Mouse (Mus musculus): Measurements from ENCODE around the gene Cnmd.
A peak's percentile ranks its signal among the peaks of the same experiment; 100 is the strongest.

Cnmd gene

GRCm38 (mm10) chr14:79645378-79645777 is 16.6 kb downstream of the Cnmd start:
- no peak for DNase-seq (ENCODE audit: low read depth, low spot score)

DNA sequence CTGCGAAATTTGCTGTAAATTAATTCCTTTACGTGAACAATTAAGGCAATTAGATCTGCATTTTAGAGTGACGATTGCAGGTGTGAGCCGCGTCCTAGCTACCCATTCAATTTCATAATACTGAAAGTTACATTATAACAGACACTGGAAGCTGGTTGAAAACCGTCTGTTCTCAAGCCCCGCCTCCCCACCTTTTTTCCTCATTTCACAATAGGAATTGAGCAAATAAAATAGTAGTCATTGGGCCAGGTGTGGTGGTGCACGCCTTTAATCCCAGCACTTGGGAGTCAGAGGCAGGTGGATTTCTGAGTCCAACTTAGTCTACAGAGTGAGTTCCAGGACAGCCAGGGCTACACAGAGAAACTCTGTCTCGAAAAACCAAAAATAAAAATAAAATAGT is 19.9 kb downstream of the Cnmd start:
- DNase-seq (ENCODE audit: low read depth, low spot score), result no peak

GRCm38 (mm10) chr14:79636814-79637213 is 25.2 kb downstream of the Cnmd start:
- DNase-seq (ENCODE audit: low read depth, low spot score), result no peak

GRCm38 (mm10) chr14:79633196-79633595 is 28.8 kb downstream of the Cnmd start:
- no peak for DNase-seq (ENCODE audit: low read depth, low spot score)

GRCm38 (mm10) chr14:79632330-79632729 is 29.6 kb downstream of the Cnmd start:
- DNase-seq (ENCODE audit: low read depth, low spot score), result no peak

GRCm38 (mm10) chr14:79621143-79621542 is 40.8 kb downstream of the Cnmd start:
- no peak for DNase-seq (ENCODE audit: low read depth, low spot score)

DNA sequence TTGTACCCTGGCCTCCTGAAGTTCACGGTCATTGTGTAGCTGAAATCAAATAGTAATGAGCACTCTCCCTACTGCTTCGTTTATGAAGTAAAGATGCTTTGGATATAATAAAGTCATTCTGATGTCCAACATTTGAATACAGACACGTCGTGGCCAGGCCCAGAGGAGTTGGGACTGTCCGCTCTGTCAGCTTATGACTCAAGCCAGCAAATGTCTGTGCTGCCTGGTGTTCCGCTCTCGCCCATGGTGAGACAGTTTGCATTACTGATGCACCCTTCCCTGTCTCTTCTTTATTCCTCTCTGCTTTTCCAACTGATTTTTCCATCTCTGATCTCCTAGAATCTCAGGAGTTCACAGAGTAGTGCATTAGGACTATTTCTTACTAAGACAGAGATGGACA is 42.2 kb downstream of the Cnmd start:
- no peak for DNase-seq (ENCODE audit: low read depth, low spot score)

DNA sequence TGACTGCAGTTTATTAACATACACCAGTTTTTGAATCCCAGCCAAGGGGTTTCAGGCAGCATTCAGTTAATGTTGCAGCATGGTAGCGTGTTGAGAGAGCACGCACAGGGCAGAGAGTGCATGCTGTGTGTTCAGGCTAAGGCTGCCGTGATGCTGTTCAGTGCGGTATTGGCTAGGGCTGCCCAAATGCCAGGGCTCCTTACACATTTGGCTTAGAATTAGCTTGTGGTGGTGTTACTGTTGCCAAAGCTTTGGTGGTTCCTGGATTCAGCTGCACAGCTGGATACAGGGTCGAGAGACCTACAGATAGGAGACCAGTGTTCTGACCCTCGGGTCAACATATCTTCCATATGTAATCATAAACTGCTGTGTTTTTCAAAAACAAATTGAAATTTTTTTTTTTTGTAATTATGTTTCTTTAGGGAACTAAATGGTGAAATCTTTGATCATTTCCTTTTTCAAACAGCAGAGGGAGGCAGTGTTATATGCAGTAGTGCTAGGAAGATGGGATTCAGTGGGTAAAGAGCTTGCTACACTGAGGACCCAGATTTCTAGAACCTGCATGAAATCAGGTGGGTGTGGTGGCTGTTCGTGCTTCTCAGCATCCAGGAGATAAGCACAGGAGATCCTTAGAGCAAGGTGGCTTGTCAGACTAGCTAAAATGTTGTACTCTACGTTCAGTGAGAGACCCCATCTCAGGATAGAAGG is 44.7 kb downstream of the Cnmd start:
- DNase-seq (ENCODE audit: low read depth, low spot score), result peak; percentile 33

GRCm38 (mm10) chr14:79608286-79608685 is 53.7 kb downstream of the Cnmd start:
- DNase-seq (ENCODE audit: low read depth, low spot score), result no peak

- no peak for DNase-seq (ENCODE audit: low read depth, low spot score)
Measured at GRCm38 (mm10) chr14:79607352-79607751, 54.6 kb downstream of the Cnmd start.

GRCm38 (mm10) chr14:79606867-79607266 is 55.1 kb downstream of the Cnmd start:
- DNase-seq (ENCODE audit: low read depth, low spot score), result no peak

DNA sequence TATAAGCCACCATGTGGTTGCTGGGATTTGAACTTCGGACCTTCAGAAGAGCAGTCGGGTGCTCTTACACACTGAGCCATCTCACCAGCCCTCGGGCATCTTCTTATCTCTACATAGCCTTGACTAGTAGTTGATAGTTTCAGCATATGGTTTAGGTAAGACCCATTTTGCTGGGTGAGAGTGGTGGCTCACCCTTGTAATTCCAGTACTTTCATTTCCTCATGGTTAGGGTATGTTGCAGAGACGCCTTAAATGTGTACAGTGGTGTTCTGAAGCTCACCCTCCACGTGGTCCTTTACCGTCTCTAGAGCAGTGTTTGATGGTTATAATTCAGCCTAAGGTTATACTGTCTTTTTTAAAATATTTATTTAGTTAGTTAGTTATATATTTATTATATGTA is 55.6 kb downstream of the Cnmd start:
- DNase-seq (ENCODE audit: low read depth, low spot score), result no peak

- DNase-seq (ENCODE audit: low read depth, low spot score), result no peak
Measured at GRCm38 (mm10) chr14:79605881-79606280, 56.1 kb downstream of the Cnmd start.

- DNase-seq (ENCODE audit: low read depth, low spot score), result no peak
Measured at GRCm38 (mm10) chr14:79596602-79597001, 65.4 kb downstream of the Cnmd start.

DNA sequence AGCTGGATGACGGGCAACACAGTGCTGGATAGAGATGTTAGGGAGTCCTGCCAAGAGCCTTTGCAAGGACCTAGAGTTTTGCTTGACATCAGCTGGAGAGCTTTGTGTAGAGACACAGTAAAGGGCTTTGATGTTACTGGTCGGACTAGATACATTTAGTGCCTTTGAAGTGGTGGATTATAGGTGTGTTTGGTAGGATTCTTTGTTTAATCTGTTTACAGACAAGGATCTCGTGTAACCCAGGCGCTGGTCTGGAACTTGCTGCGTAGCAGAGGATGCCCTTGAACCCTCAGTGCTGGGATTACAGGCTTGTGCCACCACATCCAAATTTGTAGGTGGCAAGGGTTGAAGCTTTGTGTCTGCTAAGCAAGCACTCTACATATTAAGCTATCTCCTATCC is 67.9 kb downstream of the Cnmd start:
- DNase-seq (ENCODE audit: low read depth, low spot score), result peak; percentile 11

- DNase-seq (ENCODE audit: low read depth, low spot score), result no peak
Measured at GRCm38 (mm10) chr14:79591611-79592010, 70.4 kb downstream of the Cnmd start.

DNA sequence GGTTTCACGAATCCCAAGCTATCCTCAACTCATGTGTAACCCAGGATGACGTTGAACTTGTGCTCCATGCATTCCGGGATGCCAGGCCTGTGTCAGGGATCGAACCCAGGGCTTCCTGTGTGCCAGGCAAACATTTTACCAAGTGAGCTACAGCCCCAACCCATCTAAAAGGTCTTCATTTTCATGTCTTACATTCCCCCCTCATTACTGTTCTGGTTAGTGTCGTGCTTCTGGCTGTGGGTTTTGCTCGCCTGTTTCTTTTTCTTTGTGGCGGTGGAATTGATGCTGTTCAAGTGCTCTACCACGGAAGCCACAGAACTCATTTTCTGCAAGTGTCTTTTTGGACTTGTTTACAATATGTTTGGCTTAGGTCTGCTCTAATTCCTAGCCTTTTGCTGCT is 71.1 kb downstream of the Cnmd start:
- DNase-seq (ENCODE audit: low read depth, low spot score), result no peak

GRCm38 (mm10) chr14:79589401-79589800 is 72.6 kb downstream of the Cnmd start:
- no peak for DNase-seq (ENCODE audit: low read depth, low spot score)

DNA sequence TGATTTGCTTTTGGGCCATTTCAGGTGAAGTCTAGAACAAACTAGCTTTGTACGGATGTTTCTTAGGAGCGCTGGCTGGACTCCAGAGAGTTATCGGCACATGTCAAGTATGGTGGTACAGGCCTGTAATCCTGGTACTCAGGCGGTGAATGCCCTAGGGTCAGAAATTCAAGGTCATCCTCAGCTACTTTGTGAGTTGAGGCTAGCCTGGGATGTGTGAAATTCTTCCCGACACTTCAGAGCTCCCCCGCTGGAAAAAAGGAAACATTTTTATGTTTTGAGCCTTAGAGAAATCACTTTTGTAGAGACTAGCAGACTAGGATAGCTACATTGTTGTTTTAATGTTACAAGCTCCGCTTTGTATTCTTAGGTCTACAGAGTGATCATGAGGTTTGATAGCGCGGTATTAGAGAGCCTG is 73.4 kb downstream of the Cnmd start:
- DNase-seq (ENCODE audit: low read depth, low spot score), result peak; percentile 15

- no peak for DNase-seq (ENCODE audit: low read depth, low spot score)
Measured at GRCm38 (mm10) chr14:79587852-79588229, 74.1 kb downstream of the Cnmd start.
